In the genomic region with DNA sequence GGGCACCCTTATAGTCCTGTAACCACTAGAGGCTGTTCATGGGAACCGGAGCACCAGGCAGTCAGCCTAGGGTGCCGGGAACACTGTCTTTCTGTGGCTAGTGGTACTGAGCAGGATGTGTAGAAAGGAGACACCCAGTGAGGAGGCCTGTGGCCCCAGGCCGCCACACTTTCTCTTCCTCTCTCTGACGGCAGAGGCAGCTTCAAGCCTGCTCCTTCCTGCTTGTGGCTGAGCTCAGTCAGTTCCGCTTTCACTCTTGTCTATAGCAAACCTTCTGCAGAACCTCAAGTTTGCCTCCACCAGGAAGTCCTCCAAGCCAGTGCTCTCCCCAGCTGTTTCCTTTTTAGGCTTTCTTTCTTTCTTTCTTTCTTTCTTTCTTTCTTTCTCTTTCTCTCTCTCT, we compare ENCODE assay signal across 8 mouse cellular contexts.
DNase-seq lines count a peak whose midpoint lies in the region; ATAC-seq and TF ChIP-seq lines count a peak whose summit lies in the region.

No protein-coding gene starts in this region.

- no peak overlapping the region for H3K4me2 ChIP-seq in forebrain, embryonic 16.5 days (ENCODE audit: low read length)

- TF ChIP-seq CTCF in bone marrow macrophage, adult 2 months (IDR thresholded peaks at IDR 0.05; ENCODE audit: low read depth, low read length), result no peak
- no peak for TF ChIP-seq CTCF in thymus, adult 2 months (IDR thresholded peaks at IDR 0.05; ENCODE audit: borderline replicate concordance, control insufficient read depth, extremely low read depth, insufficient read depth, low read length, poor library complexity)

- WGBS in thymus, adult 2 months, result 9% methylated on average over 5 of the region's 5 CpGs
- 90% methylated on average over 5 of the region's 5 CpGs for WGBS in forebrain, embryonic 16.5 days

- no peaks in the 10 kb centered on the region; the same call in 1 of the 2 replicates for H3K27me3 ChIP-seq in thymus, adult 2 months (ENCODE audit: control insufficient read depth, insufficient read depth, low read length)
- H3K27me3 ChIP-seq in forebrain, embryonic 16.5 days (replicated peaks; ENCODE audit: control insufficient read depth, insufficient read depth, low read length), result no peaks in the 10 kb centered on the region

- peak overlapping the region; percentile 95 for H3K27ac ChIP-seq in bone marrow macrophage, adult 2 months (ENCODE audit: insufficient read depth, low read depth, low read length)
- H3K27ac ChIP-seq in thymus, adult 2 months (ENCODE audit: control insufficient read depth, insufficient read depth, low read length), result peak overlapping the region; percentile 91
- H3K27ac ChIP-seq in forebrain, embryonic 16.5 days (ENCODE audit: low read length), result no peak overlapping the region

- H3K9ac ChIP-seq in forebrain, embryonic 16.5 days (replicated peaks; ENCODE audit: low read depth, low read length), result no peak overlapping the region

- H3K4me3 ChIP-seq in bone marrow macrophage, adult 2 months (ENCODE audit: insufficient read depth, low read length), result peak overlapping the region; percentile 26
- peak overlapping the region; percentile 1; the same call in 1 of the 2 replicates for H3K4me3 ChIP-seq in thymus, adult 2 months (ENCODE audit: control insufficient read depth, insufficient read depth, low read length)
- no peak overlapping the region for H3K4me3 ChIP-seq in forebrain, embryonic 16.5 days (replicated peaks; ENCODE audit: low read length)

- no peak for TF ChIP-seq POLR2A in bone marrow macrophage, adult 2 months (IDR thresholded peaks at IDR 0.05; ENCODE audit: borderline replicate concordance, low read depth, low read length)
- TF ChIP-seq POLR2A in thymus, adult 2 months (IDR thresholded peaks at IDR 0.05; ENCODE audit: control insufficient read depth, extremely low read depth, insufficient read depth, low read length, poor library complexity), result peak; percentile 66; the same call in 1 of the 2 replicates

- no peaks in the 10 kb centered on the region for H3K9me3 ChIP-seq in forebrain, embryonic 16.5 days (ENCODE audit: control insufficient read depth, low read length)

- H3K4me1 ChIP-seq in bone marrow macrophage, adult 2 months (ENCODE audit: control insufficient read depth, insufficient read depth, low read length), result peaks cover 27% of the 10 kb centered on the region
- peaks cover 27% of the 10 kb centered on the region for H3K4me1 ChIP-seq in thymus, adult 2 months (replicated peaks; ENCODE audit: control insufficient read depth, insufficient read depth, low read length)
- 0 out of 2 replicates have a peak, but pooled peaks cover 8% of the 10 kb centered on the region for H3K4me1 ChIP-seq in forebrain, embryonic 16.5 days (replicated peaks; ENCODE audit: control insufficient read depth, insufficient read depth, low read length)

- DNase-seq in layer of hippocampus, adult 9-10 months (ENCODE audit: low spot score), result peak; percentile 38
- DNase-seq in layer of hippocampus, postnatal 25 days (ENCODE audit: extremely low spot score in 1 of 2, low spot score in 1 of 2), result no peak
- DNase-seq in lung, postnatal 25 days (ENCODE audit: low spot score), result peak; percentile 79
- peak; percentile 84 for DNase-seq in thymus, adult 2 months
- no peak for DNase-seq in frontal cortex, postnatal 25 days (ENCODE audit: low spot score in 2 of 2)
- DNase-seq in cerebellum, postnatal 4 days (ENCODE audit: low spot score in 2 of 2), result no peak

- H3K36me3 ChIP-seq in thymus, adult 2 months (ENCODE audit: control insufficient read depth, insufficient read depth, low read length), result no peaks in the 10 kb centered on the region
- H3K36me3 ChIP-seq in forebrain, embryonic 16.5 days (ENCODE audit: control insufficient read depth, insufficient read depth), result no peaks in the 10 kb centered on the region

- ATAC-seq in forebrain, embryonic 16.5 days, result no peak

Comparison
In these comparisons a context has a peak if more than half of its experiments do, and no peak if none do; other contexts are left out.
1. DNase-seq: peak in layer of hippocampus, adult 9-10 months (single experiment), lung, postnatal 25 days (single experiment) and thymus, adult 2 months (single experiment); none in layer of hippocampus, postnatal 25 days (0 of 2), frontal cortex, postnatal 25 days (0 of 2) and cerebellum, postnatal 4 days (0 of 2).